Mouse (Mus musculus) inflammation-experienced regulatory T-cells, adult 6 months (primary cell): ENCODE measurements around the gene Socs7. TPM values are rescaled to one million over a fixed set of nuclear protein-coding genes. Genes with fewer than 3 reads are reported as not detected.
A peak's percentile ranks its signal among the peaks of the same experiment; 100 is the strongest.

Experiments used
- ATAC-seq: one replicate; pipeline ENCODE4 v1.8.0; 2017
- polyA plus RNA-seq, 3 experiments: library from polyadenylated mRNA; unstranded; fragments of 100-300 nt; shearing (Covaris generic); gene quantifications; one replicate each; pipeline ENCODE4 v1.2.1; 2017

Socs7 gene
- polyA plus RNA-seq, 3 experiments from 2014 or later: 5.9 to 8.5 (median 7.9) TPM

- ATAC-seq: no peak
Measured at GRCm38 (mm10) chr11:97419540-97419900, 57.2 kb downstream of the Socs7 start.

GRCm38 (mm10) chr11:97422507-97422906, 60.2 kb downstream of the Socs7 start:
- ATAC-seq: no peak

GRCm38 (mm10) chr11:97424092-97424692, 61.8 kb downstream of the Socs7 start:
- ATAC-seq: no peak

GRCm38 (mm10) chr11:97424802-97425201, 62.5 kb downstream of the Socs7 start:
- no peak for ATAC-seq

GRCm38 (mm10) chr11:97427794-97428725, 65.7 kb downstream of the Socs7 start:
- peak; percentile 48 for ATAC-seq

GRCm38 (mm10) chr11:97428726-97429077, 66.4 kb downstream of the Socs7 start:
- ATAC-seq: no peak

- ATAC-seq: no peak
Measured at GRCm38 (mm10) chr11:97429615-97430014, 67.3 kb downstream of the Socs7 start.

GRCm38 (mm10) chr11:97432015-97432414, 69.7 kb downstream of the Socs7 start:
- ATAC-seq: no peak

GRCm38 (mm10) chr11:97432983-97433539, 70.7 kb downstream of the Socs7 start:
- no peak for ATAC-seq

- no peak for ATAC-seq
Measured at GRCm38 (mm10) chr11:97434121-97434520, 71.8 kb downstream of the Socs7 start.

GRCm38 (mm10) chr11:97434704-97435454, 72.5 kb downstream of the Socs7 start:
- ATAC-seq: peak; percentile 70

GRCm38 (mm10) chr11:97435808-97436491, 73.6 kb downstream of the Socs7 start:
- ATAC-seq: no peak

GRCm38 (mm10) chr11:97437745-97438144, 75.4 kb downstream of the Socs7 start:
- ATAC-seq: no peak

GRCm38 (mm10) chr11:97438868-97439267, 76.5 kb downstream of the Socs7 start:
- no peak for ATAC-seq

- no peak for ATAC-seq
Measured at GRCm38 (mm10) chr11:97439935-97440334, 77.6 kb downstream of the Socs7 start.

GRCm38 (mm10) chr11:97440441-97440881, 78.1 kb downstream of the Socs7 start:
- no peak for ATAC-seq

GRCm38 (mm10) chr11:97441036-97441657, 78.8 kb downstream of the Socs7 start:
- ATAC-seq: no peak

GRCm38 (mm10) chr11:97441658-97442125, 79.3 kb downstream of the Socs7 start:
- no peak for ATAC-seq

- ATAC-seq: no peak
Measured at GRCm38 (mm10) chr11:97442891-97443675, 80.7 kb downstream of the Socs7 start.

- ATAC-seq: no peak
Measured at GRCm38 (mm10) chr11:97445596-97445995, 83.2 kb downstream of the Socs7 start.

- ATAC-seq: no peak
Measured at GRCm38 (mm10) chr11:97445999-97446511, 83.7 kb downstream of the Socs7 start.
